Mouse (Mus musculus): Measurements from ENCODE around the gene Cdc14a.

GRCm38 (mm10) chr3:116263977-116264376 lies 159.9 kb downstream of the Cdc14a start:
- TF ChIP-seq CTCF (IDR thresholded peaks at IDR 0.05; ENCODE audit: borderline replicate concordance, extremely low read depth, insufficient read depth, insufficient read length) = no peak
- no peak for TF ChIP-seq POLR2A (IDR thresholded peaks at IDR 0.05; ENCODE audit: borderline replicate concordance, extremely low read depth, insufficient read depth, insufficient read length, poor library complexity, severe bottlenecking)
